Mouse (Mus musculus) intestine, postnatal 0 days (tissue): ENCODE measurements at regions not wholly inside any gene's neighbourhood (a gene's known extent, or its start where the extent isn't known, plus 50 kb on each side); places are given as distances from the start of the nearest gene placed in this dataset.

Experiments used
- ATAC-seq: fragments of 200-750 bp; cut with Nextera tagmentation; 2 replicates; pipeline ENCODE4 v1.8.0; 2017; ENCODE audit warnings: mild to moderate bottlenecking, moderate TSS enrichment, moderate library complexity
- H3K27ac ChIP-seq: fragments of 300-500 bp; sonication (generic); 2 replicates; pipeline ENCODE4 v1.5.1; 2014; ENCODE audit warnings: mild to moderate bottlenecking, low read depth, low read length, moderate library complexity
- H3K27me3 ChIP-seq: fragments of 300-500 bp; sonication (generic); replicated peaks from 2 replicates; pipeline ENCODE4 v1.6.1; 2014; ENCODE audit warnings: low read length, mixed read lengths; ENCODE audit not compliant: control insufficient read depth, insufficient read depth
- H3K36me3 ChIP-seq: fragments of 300-500 bp; sonication (generic); 2 replicates; pipeline ENCODE4 v1.6.1; 2014; ENCODE audit warnings: mild to moderate bottlenecking, moderate library complexity; ENCODE audit not compliant: control insufficient read depth, insufficient read depth
- H3K4me1 ChIP-seq: fragments of 300-500 bp; sonication (generic); replicated peaks from 2 replicates; pipeline ENCODE4 v1.6.1; 2014; ENCODE audit warnings: antibody characterized with exemption, low read length, mixed read lengths; ENCODE audit not compliant: control insufficient read depth, insufficient read depth
- H3K4me2 ChIP-seq: fragments of 300-500 bp; sonication (generic); replicated peaks from 2 replicates; pipeline ENCODE4 v1.6.1; 2014; ENCODE audit warnings: low read depth, mild to moderate bottlenecking, moderate library complexity
- H3K4me3 ChIP-seq: fragments of 300-500 bp; sonication (generic); 2 replicates; pipeline ENCODE4 v1.5.1; 2014; ENCODE audit warnings: low read depth, low read length
- H3K9ac ChIP-seq: fragments of 300-500 bp; sonication (generic); 2 replicates; pipeline ENCODE4 v1.6.1; 2014; ENCODE audit warnings: mild to moderate bottlenecking, low read depth, low read length
- H3K9me3 ChIP-seq: fragments of 300-500 bp; sonication (generic); 2 replicates; pipeline ENCODE4 v1.6.1; 2016; ENCODE audit warnings: mixed run types; ENCODE audit not compliant: control insufficient read depth
- CTCF ChIP-seq: sonication (generic); IDR thresholded peaks from 2 replicates; pipeline ENCODE4 v1.5.1; 2016; ENCODE audit warnings: low read depth, mild to moderate bottlenecking, control low read depth, antibody characterized with exemption, moderate library complexity
- WGBS: fragments of 180-500 bp; shearing (Covaris S2); extraction: QIAGEN DNeasy Blood & Tissue Kit; methylation state at CpG from one replicate; pipeline ENCODE4 v1.1.7; 2014; 5-methylcytosine and 5-hydroxymethylcytosine counted together

- ATAC-seq, result no peak
- no peaks in the 10 kb centered on the region for H3K36me3 ChIP-seq
- whole genome bisulfite sequencing, result 63% methylated on average over 7 of the region's 7 CpGs
- no peaks in the 10 kb centered on the region for H3K27me3 ChIP-seq
- no peak for TF ChIP-seq CTCF
- H3K4me1 ChIP-seq, result no peaks in the 10 kb centered on the region
- H3K4me3 ChIP-seq, result no peak overlapping the region
- no peaks in the 10 kb centered on the region for H3K9me3 ChIP-seq
- H3K9ac ChIP-seq, result no peak overlapping the region
- H3K4me2 ChIP-seq, result no peak overlapping the region
- no peak overlapping the region for H3K27ac ChIP-seq
Measured at GRCm38 (mm10) chr8:89219156-89219555, 175.2 kb upstream of the Sall1 start.

GRCm38 (mm10) chr8:89217689-89218088 is 173.7 kb upstream of the Sall1 start:
- Histone ChIP-seq H3K4me2 (no peak overlapping the region), H3K9ac (no peak overlapping the region), H3K27me3 (no peaks in the 10 kb centered on the region), H3K36me3 (no peaks in the 10 kb centered on the region), H3K4me3 (no peak overlapping the region), H3K4me1 (no peaks in the 10 kb centered on the region), H3K27ac (no peak overlapping the region), H3K9me3 (no peaks in the 10 kb centered on the region)
- TF ChIP-seq CTCF, result no peak
- WGBS, result 60% methylated on average over 2 of the region's 2 CpGs
- ATAC-seq, result peak; percentile 77

- Histone ChIP-seq H3K36me3 (no peaks in the 10 kb centered on the region), H3K27me3 (no peaks in the 10 kb centered on the region), H3K9me3 (no peaks in the 10 kb centered on the region), H3K27ac (no peak overlapping the region), H3K4me3 (no peak overlapping the region), H3K4me1 (no peaks in the 10 kb centered on the region), H3K4me2 (no peak overlapping the region), H3K9ac (no peak overlapping the region)
- WGBS, result 75% methylated on average over 3 of the region's 3 CpGs
- no peak for TF ChIP-seq CTCF
- no peak for ATAC-seq
Measured at GRCm38 (mm10) chr8:89211931-89212330, 168.0 kb upstream of the Sall1 start.

- Histone ChIP-seq H3K9ac (no peak overlapping the region), H3K36me3 (no peaks in the 10 kb centered on the region), H3K4me2 (no peak overlapping the region), H3K27ac (no peak overlapping the region), H3K4me1 (no peaks in the 10 kb centered on the region), H3K27me3 (no peaks in the 10 kb centered on the region), H3K4me3 (no peak overlapping the region), H3K9me3 (no peaks in the 10 kb centered on the region)
- no peak for TF ChIP-seq CTCF
- 32% methylated on average over 1 of the region's 1 CpGs for WGBS
- no peak for ATAC-seq
Measured at GRCm38 (mm10) chr8:89210684-89211083, 166.7 kb upstream of the Sall1 start.

- whole genome bisulfite sequencing, result 73% methylated on average over 2 of the region's 2 CpGs
- H3K27me3 ChIP-seq, result no peaks in the 10 kb centered on the region
- no peak for TF ChIP-seq CTCF
- no peak overlapping the region for H3K4me3 ChIP-seq
- H3K9me3 ChIP-seq, result no peaks in the 10 kb centered on the region
- no peak overlapping the region for H3K27ac ChIP-seq
- ATAC-seq, result no peak
- no peak overlapping the region for H3K9ac ChIP-seq
- H3K4me1 ChIP-seq, result no peaks in the 10 kb centered on the region
- H3K36me3 ChIP-seq, result no peaks in the 10 kb centered on the region
- no peak overlapping the region for H3K4me2 ChIP-seq
Measured at GRCm38 (mm10) chr8:89207891-89208290, 163.9 kb upstream of the Sall1 start.

GRCm38 (mm10) chr8:89202484-89203096 is 158.6 kb upstream of the Sall1 start:
- Histone ChIP-seq H3K4me1 (no peaks in the 10 kb centered on the region), H3K36me3 (no peaks in the 10 kb centered on the region), H3K9ac (no peak overlapping the region), H3K9me3 (no peaks in the 10 kb centered on the region), H3K4me2 (no peak overlapping the region), H3K27me3 (no peaks in the 10 kb centered on the region), H3K4me3 (no peak overlapping the region), H3K27ac (no peak overlapping the region)
- 75% methylated on average over 5 of the region's 5 CpGs for WGBS
- ATAC-seq, result no peak
- TF ChIP-seq CTCF, result no peak

- H3K27me3 ChIP-seq, result no peaks in the 10 kb centered on the region
- H3K4me1 ChIP-seq, result no peaks in the 10 kb centered on the region
- no peak for ATAC-seq
- TF ChIP-seq CTCF, result no peak
- H3K9ac ChIP-seq, result no peak overlapping the region
- H3K27ac ChIP-seq, result no peak overlapping the region
- 57% methylated on average over 2 of the region's 2 CpGs for WGBS
- H3K36me3 ChIP-seq, result no peaks in the 10 kb centered on the region
- H3K4me2 ChIP-seq, result no peak overlapping the region
- H3K4me3 ChIP-seq, result no peak overlapping the region
- H3K9me3 ChIP-seq, result no peaks in the 10 kb centered on the region
Measured at GRCm38 (mm10) chr8:89200301-89200700, 156.3 kb upstream of the Sall1 start.
